Mouse (Mus musculus) stomach, postnatal 0 days (tissue): ENCODE measurements at regions not wholly inside any gene's neighbourhood (a gene's known extent, or its start where the extent isn't known, plus 50 kb on each side); places are given as distances from the start of the nearest gene placed in this dataset.

Experiments
- CTCF ChIP-seq: IDR thresholded peaks from 2 replicates; pipeline ENCODE4 v1.5.1; 2016; ENCODE audit warnings: antibody characterized with exemption, low read depth, mild to moderate bottlenecking, moderate library complexity
- EP300 ChIP-seq: optimal IDR thresholded peaks from 2 replicates; pipeline ENCODE3; 2016; ENCODE audit warnings: antibody characterized with exemption

DNA sequence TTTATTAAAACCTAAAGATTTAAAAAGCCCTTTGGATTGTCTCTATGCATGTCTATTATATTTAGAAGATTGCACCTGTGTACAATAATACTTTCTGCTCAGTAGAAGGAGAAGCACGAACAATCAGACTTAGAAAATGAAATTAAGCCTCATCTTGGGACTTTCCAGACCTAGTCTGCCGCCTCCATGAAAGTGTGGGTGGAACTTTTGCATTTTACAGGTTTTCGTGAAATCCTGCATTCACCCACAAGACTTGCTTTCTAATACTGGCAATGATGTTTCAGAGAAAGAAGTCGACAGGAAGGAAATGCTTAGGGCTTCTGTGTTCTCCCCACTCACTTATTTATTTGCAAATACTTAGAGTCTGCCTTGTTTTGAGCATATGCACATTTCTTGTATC is 58.3 kb upstream of the Zfp770 start:
- TF ChIP-seq CTCF (no peak), EP300 (no peak)
